Mouse (Mus musculus) liver, postnatal 0 days (tissue): Measurements from ENCODE around the gene Dclk1.

ENCODE experiments used
- CTCF ChIP-seq: sonication (generic); IDR thresholded peaks from 2 replicates; pipeline ENCODE4 v1.5.1; 2016; ENCODE audit warnings: antibody characterized with exemption, low read depth
- EP300 ChIP-seq: IDR thresholded peaks from 2 replicates; pipeline ENCODE4 v1.6.1; 2016; ENCODE audit warnings: antibody characterized with exemption, low read depth, mild to moderate bottlenecking

DNA sequence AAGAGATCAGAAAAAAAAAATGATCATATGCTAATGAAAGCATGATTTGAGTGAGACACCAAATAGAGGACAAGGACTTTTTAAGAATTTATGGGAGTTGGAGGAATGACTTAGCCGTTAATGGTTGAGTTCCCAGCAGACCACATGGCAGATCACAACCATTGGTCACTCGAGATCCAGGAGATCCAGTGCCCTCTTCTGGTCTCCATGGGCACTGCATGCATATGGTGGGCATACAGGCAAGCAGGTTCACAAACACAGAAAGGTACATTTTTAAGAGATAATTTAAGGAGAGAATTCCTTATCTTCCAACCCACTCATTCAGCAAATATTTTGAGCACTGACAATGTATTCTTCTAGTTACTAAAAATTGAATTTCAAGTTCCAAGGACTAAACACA, 207.0 kb downstream of the Dclk1 start:
- TF ChIP-seq EP300: no peak
- 0 out of 2 replicates have a peak, but pooled peaks have one; percentile 7 for TF ChIP-seq CTCF
